Mouse (Mus musculus): Measurements from ENCODE around the gene Ltbp4. TPM values are rescaled to one million over a fixed set of nuclear protein-coding genes. Genes with fewer than 3 reads are reported as not detected.

Ltbp4 gene
- total RNA-seq, 4 experiments from 2014 or later: 166 to 198 (median 187) TPM

GRCm38 (mm10) chr7:27355745-27356240 lies 18.3 kb upstream of the Ltbp4 start, which contains the start of gene Shkbp1:
TSS of gene Shkbp1 (minus strand) at chr7:27356019.
- DNase-seq (ENCODE audit: low spot score): peak; percentile 90

DNA sequence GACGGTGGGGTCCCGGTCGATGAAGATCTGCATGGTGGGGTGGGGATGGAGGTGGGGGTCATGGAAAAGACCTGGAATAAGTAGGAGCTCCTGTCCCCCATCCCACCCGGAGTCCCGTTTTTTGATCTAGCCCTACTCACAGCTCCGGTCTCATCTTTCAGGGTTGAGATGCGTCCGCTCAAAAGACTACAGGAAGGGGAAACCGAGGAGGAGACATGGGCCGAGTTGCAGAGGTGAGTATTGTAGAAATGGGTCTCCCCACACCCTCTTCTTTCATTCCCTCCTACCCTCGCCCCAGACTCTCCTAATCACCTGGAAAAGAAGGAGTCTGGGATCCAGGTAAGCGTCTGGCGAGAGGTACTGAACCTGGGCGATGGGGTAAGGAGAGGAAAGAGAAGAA lies 17.8 kb upstream of the Ltbp4 start:
- no peak for DNase-seq (ENCODE audit: low spot score)

- DNase-seq (ENCODE audit: low spot score): no peak
Measured at GRCm38 (mm10) chr7:27354783-27355182, 17.3 kb upstream of the Ltbp4 start.

GRCm38 (mm10) chr7:27354144-27354543 lies 16.7 kb upstream of the Ltbp4 start:
- DNase-seq (ENCODE audit: low spot score): peak; percentile 63

- no peak for DNase-seq (ENCODE audit: low spot score)
Measured at GRCm38 (mm10) chr7:27345444-27345843, 8.0 kb upstream of the Ltbp4 start.

DNA sequence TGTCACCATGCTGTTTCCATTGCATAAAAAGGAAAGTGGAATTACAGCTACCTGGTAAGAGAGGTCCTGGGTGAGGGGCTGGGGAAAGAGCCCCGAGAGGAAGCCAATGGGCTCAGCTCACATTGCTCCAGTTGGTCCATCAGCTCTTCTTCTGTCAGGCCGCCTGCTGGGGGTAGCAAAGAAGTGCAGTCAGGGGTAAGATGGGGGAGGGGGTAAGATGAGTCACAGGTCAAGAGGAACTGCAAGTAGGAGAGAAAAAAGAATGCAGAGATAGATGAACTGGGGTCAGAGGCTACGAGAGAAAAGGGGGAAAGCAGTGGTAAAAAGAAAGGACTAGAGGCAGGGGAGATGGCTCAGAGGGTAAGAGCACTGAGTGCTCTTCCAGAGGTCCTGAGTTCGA lies 5.1 kb upstream of the Ltbp4 start:
- DNase-seq (ENCODE audit: low spot score): no peak

DNA sequence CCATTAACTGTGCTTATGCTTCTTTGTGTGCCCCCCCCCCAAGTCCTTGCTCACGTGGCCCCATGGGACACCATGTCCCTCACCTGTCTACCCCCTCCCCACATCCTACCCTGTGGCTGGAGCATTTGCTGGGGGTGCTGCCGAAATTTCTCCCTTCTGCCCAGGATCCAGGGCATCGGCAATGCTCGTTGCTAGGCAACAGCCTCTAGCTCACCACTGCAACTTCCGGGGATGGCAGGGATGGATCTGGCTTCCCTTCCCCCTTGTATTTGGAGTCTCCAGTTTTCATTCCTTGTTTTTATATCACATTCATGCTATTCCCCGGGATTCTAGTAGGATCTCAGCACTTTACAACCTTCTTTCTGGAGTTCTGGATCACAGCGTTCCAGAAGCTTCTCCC lies 2.0 kb upstream of the Ltbp4 start:
- DNase-seq (ENCODE audit: low spot score): no peak

- DNase-seq (ENCODE audit: low spot score): no peak
Measured at GRCm38 (mm10) chr7:27339114-27339513, 1.6 kb upstream of the Ltbp4 start.

DNA sequence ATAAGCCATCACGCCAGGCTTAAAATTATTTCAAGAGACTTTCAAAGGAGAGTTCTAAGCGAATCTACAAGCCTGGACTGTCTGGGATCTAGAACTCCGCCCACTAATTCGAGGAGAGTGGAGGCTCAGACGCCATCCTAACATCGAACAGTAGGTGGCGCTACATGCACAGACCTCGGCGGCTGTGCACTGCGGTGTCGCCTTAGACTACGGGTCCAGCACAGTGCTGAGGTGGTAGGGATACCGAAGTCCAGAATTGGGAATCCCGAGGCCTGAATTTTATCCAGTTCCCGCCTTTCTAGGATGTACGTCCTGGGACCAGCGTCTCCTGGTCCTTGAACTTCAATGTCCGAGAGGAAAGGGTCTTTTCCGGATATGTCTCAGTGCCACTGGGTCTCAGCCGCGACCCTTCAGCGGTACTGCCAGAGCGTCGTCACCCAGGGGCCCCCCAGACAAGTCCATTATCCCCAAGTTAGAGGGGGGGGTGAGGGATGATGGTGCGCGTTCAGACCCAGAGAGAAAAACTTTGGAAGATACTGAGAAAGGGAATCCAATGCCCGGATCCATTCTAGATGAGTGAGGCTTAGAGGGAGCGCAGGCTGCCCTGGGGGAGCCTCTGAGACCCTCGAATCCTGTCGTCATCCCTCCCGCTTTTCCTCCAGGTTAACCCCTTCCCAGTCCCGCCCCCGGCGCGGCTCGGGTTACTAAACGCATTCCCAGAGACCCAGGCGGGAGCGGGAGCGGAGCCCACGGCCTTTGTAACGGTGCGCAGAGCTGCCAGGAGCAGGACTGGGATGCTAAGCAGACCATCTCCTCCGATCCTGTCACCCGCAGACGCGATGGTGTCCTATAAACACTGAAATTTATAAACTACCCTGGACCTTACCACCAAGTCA lies 1.3 kb downstream of the Ltbp4 start:
- DNase-seq (ENCODE audit: low spot score): peak; percentile 93

DNA sequence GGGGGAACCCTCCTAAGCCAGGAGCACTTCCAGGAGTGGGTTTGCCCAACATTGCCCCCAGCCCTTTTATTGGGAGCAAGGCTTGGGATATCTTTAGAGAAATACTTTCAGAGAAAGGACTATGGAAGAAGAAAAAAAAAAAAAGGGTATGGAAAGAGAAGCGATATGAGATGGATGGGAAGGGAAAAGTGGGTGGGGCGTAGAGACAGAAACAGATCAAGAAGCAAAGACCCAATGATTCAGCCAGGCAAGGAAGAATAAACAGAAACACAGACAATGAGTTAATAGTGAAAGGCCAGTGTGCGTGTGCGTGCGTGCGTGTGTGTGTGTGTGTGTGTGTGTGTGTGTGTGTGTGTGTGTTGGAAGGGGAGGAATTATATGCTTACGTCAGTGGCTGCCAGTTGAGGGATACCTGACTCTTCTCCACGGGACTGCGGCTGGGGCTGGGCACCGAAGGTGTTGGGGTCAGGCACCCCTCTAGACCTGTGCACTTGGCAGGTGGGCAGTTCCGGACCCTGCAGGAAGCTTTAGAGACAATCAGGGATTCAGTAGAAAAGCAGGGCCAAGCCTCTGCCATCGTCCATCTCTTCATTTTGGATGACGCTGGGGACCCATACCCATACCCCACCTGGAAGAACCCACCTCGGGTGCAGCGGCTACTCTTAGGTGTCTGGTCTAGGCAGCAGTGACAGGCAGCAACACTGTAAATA lies 2.3 kb downstream of the Ltbp4 start:
- DNase-seq (ENCODE audit: low spot score): no peak

GRCm38 (mm10) chr7:27334405-27334911 lies 3.0 kb downstream of the Ltbp4 start:
- peak; percentile 84 for DNase-seq (ENCODE audit: low spot score)

GRCm38 (mm10) chr7:27333316-27333941 lies 4.1 kb downstream of the Ltbp4 start:
- no peak for DNase-seq (ENCODE audit: low spot score)

DNA sequence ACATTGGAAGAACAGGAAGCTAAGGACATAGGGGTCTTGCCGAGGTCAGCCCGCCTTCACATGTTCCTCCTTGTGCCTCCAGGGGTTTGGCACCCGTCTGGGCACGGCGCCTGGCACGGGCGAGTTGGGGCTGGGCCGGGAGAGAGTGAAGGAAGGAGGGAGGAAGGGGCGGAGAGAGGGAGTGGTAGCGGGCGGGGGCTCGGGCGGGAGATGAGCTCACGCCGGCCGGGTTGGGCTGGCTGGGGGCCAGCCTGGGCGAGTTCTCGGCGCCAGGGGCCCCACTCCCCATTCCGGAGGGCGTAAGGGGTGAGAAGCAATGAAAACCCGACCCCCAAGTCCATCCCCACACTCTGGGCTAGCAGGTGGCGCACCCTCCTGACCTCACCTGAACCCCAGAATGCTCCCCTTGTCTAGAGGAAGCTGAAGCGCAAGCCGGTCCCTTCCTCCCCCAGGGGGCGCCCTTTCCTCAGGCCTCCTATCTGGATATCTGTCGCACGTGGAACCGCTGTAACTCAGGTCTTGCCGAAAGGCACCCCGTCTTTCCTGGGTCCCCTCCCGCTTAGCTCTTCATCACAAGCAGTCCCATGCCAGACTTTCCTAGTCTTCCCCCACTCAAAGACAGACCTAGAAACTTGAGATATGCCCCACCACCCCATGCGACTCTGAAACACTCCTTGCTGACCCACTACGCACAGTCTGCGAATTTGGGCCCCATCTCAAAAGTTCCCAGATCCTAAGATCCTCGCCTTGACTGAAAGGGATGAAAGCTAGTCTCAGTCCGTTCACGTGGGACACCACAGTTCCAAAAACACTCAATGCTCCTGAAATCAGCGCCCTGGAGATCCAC lies 4.9 kb downstream of the Ltbp4 start:
- DNase-seq (ENCODE audit: low spot score): peak; percentile 92

DNA sequence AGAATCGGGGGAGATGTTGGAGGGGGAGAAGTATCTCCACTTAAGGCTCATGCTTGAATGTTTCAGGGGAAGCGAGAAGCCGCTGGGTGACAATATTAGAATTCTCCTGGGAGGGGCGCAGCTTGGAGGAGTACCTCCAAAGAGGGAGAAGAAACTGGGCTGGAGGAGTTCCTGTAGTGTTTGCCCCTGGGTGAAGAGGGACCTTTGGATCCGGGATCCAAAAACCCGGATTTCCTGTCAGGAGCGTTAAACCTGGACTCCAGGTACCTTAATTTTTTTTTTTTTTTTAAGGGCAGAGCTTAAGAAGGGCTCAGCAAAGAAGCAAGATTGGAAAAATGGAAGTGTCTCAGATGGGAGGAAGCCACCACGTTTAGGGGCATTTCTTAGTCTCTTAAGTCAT lies 5.6 kb downstream of the Ltbp4 start:
- no peak for DNase-seq (ENCODE audit: low spot score)

DNA sequence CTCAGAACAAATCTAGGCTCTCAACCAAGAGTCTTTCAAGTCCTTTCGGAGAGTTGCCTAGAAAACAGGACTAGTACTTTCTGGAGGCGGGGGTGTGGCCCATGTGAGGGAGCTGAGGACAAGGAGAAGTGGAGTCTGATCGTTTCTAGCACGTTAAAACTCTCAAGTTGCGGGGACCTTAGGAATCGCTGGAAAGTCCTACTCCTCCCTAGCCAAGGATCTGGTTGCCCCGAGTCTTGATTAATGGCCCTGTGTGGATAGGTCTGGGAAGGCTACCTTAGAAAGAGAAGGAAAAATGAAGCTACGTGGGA lies 6.0 kb downstream of the Ltbp4 start:
- peak; percentile 73 for DNase-seq (ENCODE audit: low spot score)

GRCm38 (mm10) chr7:27330709-27331540 lies 6.6 kb downstream of the Ltbp4 start:
- peak; percentile 93 for DNase-seq (ENCODE audit: low spot score)

DNA sequence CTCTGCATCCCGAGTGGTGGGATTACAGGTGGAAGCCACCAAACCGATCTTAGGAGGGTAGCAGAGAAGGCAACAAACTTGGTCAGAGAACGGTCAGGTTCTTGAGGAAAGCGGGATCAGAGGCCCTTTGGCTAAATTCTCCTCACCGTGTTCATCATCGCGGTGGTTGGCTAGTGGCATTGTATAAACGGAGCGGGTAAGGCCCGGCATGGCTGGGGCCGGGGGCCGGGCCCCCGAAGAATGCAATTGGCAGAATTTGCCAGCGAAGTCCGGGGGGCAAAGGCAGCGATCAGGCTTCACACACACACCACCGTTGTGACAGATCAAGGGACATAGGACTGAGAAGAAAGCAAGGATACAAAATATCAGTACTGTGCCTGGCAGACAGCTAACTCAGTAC lies 7.5 kb downstream of the Ltbp4 start:
- DNase-seq (ENCODE audit: low spot score): no peak

GRCm38 (mm10) chr7:27329326-27329947 lies 8.1 kb downstream of the Ltbp4 start:
- no peak for DNase-seq (ENCODE audit: low spot score)

- no peak for DNase-seq (ENCODE audit: low spot score)
Measured at GRCm38 (mm10) chr7:27328648-27329047, 8.8 kb downstream of the Ltbp4 start.

DNA sequence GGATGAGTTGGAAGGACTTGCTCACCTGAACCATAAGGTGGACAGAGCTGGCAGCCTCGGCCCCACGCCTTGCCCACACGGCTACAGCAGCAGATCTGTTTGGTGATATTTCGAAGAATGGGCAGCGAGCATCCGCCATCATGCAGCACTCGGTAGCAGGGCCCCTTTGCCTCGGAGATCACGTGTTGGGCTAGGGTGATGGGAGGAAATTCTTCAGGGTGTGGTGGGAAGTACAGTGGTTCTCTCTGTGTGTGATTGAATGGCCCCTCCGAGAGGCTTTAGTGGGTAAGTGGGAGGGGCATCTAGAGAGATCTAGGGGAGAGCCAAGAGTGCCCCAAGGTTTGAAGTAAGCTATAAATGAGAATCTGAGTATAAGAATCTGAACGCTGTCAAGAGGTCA lies 9.3 kb downstream of the Ltbp4 start:
- DNase-seq (ENCODE audit: low spot score): no peak

Data from heart, adult 8-10 months (tissue).